In the genomic region with DNA sequence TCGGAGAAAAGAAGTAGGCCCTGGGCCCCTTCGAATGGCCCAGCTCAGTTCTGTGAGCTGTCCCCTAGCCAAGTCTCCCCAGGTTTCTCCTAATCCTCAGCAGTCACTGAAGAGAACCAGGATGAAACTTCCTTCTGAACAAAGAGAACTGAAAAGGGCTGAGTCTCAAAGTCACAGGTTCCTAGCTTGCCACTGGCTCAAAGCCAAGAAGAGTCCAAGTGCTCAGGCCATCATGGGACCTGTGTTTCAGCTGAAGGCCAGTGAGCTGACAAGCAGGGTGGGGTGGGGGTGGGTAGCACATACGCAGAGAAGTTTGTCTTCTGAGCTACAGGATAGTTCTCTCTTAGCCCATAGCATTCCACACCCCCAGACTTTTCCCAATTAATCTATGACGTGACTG, we compare ENCODE assay signal across 20 mouse cellular contexts. TPM values are rescaled to one million over a fixed set of nuclear protein-coding genes. Genes with fewer than 3 reads are reported as not detected.
DNase-seq lines count a peak whose midpoint lies in the region; ATAC-seq and TF ChIP-seq lines count a peak whose summit lies in the region.
"Had no signal": no experiment of that assay in that cellular context is flagged by ENCODE, and none has a peak within 500 bp of the region (broad histone marks: within the 10 kb centered on the region; RNA-seq: fewer than 3 reads in every experiment).

No protein-coding gene starts in this region.

- TF ChIP-seq CTCF in cerebellum, adult 2 months (IDR thresholded peaks at IDR 0.05; ENCODE audit: borderline replicate concordance, insufficient read depth, low read depth, low read length): no peak
- no peak for TF ChIP-seq CTCF in hindbrain, postnatal 0 days (IDR thresholded peaks at IDR 0.05; ENCODE audit: low read depth)

- H3K9me3 ChIP-seq in hindbrain, postnatal 0 days (ENCODE audit: low read length): no peaks in the 10 kb centered on the region
- H3K9me3 ChIP-seq in hindbrain, embryonic 14.5 days (ENCODE audit: control insufficient read depth, low read length): no peaks in the 10 kb centered on the region
- H3K9me3 ChIP-seq: forebrain, embryonic 13.5 days; hindbrain, embryonic 10.5 days; liver, embryonic 12.5 days; midbrain, embryonic 12.5 days; neural tube, embryonic 15.5 days had no signal

- WGBS in cerebellum, adult 2 months: 47% methylated on average over 4 of the region's 4 CpGs
- 64% methylated on average over 4 of the region's 4 CpGs for WGBS in hindbrain, postnatal 0 days
- 75% methylated on average over 4 of the region's 4 CpGs for WGBS in hindbrain, embryonic 14.5 days

- no peak overlapping the region for H3K4me2 ChIP-seq in hindbrain, postnatal 0 days (ENCODE audit: low read depth, low read length)
- no peak overlapping the region for H3K4me2 ChIP-seq in hindbrain, embryonic 14.5 days (replicated peaks)
- H3K4me2 ChIP-seq: forebrain, embryonic 13.5 days; liver, embryonic 12.5 days; midbrain, embryonic 12.5 days; neural tube, embryonic 15.5 days had no signal

- H3K36me3 ChIP-seq in hindbrain, postnatal 0 days (ENCODE audit: insufficient read depth, low read length): no peaks in the 10 kb centered on the region
- H3K36me3 ChIP-seq in hindbrain, embryonic 14.5 days (replicated peaks; ENCODE audit: control insufficient read depth, insufficient read depth): no peaks in the 10 kb centered on the region
- H3K36me3 ChIP-seq: hindbrain, embryonic 10.5 days; liver, embryonic 12.5 days; midbrain, embryonic 12.5 days; neural tube, embryonic 15.5 days had no signal

- H3K4me1 ChIP-seq in cerebellum, adult 2 months (ENCODE audit: control insufficient read depth, insufficient read depth, low read length): no peaks in the 10 kb centered on the region
- no peaks in the 10 kb centered on the region for H3K4me1 ChIP-seq in hindbrain, postnatal 0 days (ENCODE audit: insufficient read depth, low read length)
- H3K4me1 ChIP-seq in hindbrain, embryonic 14.5 days (replicated peaks; ENCODE audit: control insufficient read depth, insufficient read depth, low read length): no peaks in the 10 kb centered on the region
- H3K4me1 ChIP-seq: hindbrain, embryonic 10.5 days; midbrain, embryonic 12.5 days; neural tube, embryonic 15.5 days had no signal

- no peak overlapping the region for H3K9ac ChIP-seq in hindbrain, postnatal 0 days (replicated peaks; ENCODE audit: low read length)
- H3K9ac ChIP-seq in hindbrain, embryonic 14.5 days: no peak overlapping the region
- H3K9ac ChIP-seq: forebrain, embryonic 13.5 days; liver, embryonic 12.5 days; midbrain, embryonic 12.5 days; neural tube, embryonic 15.5 days had no signal

- ATAC-seq in hindbrain, postnatal 0 days: no peak
- no peak for ATAC-seq in hindbrain, embryonic 14.5 days (ENCODE audit: low FRiP score)
- ATAC-seq: forebrain, embryonic 13.5 days; intestine, postnatal 0 days; liver, embryonic 12.5 days had no signal

- TF ChIP-seq POLR2A in cerebellum, adult 2 months (IDR thresholded peaks at IDR 0.05; ENCODE audit: borderline replicate concordance, insufficient read depth, low read length): no peak

- DNase-seq in cerebellum, postnatal 10 days: peak; percentile 11 to 23
- no peak for DNase-seq in cerebellum, adult 2 months
- peak; percentile 18 for DNase-seq in hindbrain, postnatal 0 days (ENCODE audit: low spot score)
- no peak for DNase-seq in hindbrain, embryonic 14.5 days (ENCODE audit: low spot score)
- DNase-seq in R1 (ENCODE audit: low read depth, low spot score): peak; percentile 13
- DNase-seq in kidney, postnatal 10 days: peak; percentile 47
- DNase-seq in right cerebral cortex, postnatal 25 days: no peak
- no peak for DNase-seq in frontal cortex, adult 2 months (ENCODE audit: extremely low spot score in 1 of 2, low spot score in 1 of 2)
- DNase-seq: adrenal gland, adult 8-10 months; cerebellum, adult 8-10 months; gastrocnemius, adult 2 months; layer of hippocampus, postnatal 36 days; lung, adult 18-20 months had no signal

- H3K4me3 ChIP-seq in cerebellum, adult 2 months (replicated peaks; ENCODE audit: insufficient read depth, low read depth, low read length): no peak overlapping the region
- no peak overlapping the region for H3K4me3 ChIP-seq in hindbrain, postnatal 0 days (ENCODE audit: low read length)
- no peak overlapping the region for H3K4me3 ChIP-seq in hindbrain, embryonic 14.5 days (replicated peaks; ENCODE audit: low read length)
- H3K4me3 ChIP-seq: forebrain, embryonic 13.5 days; gastrocnemius, adult 2 months; hindbrain, embryonic 10.5 days; liver, embryonic 12.5 days; midbrain, embryonic 12.5 days; neural tube, embryonic 15.5 days had no signal

- no peaks in the 10 kb centered on the region for H3K27me3 ChIP-seq in cerebellum, adult 2 months (ENCODE audit: control insufficient read depth, insufficient read depth, low read length)
- no peaks in the 10 kb centered on the region for H3K27me3 ChIP-seq in hindbrain, postnatal 0 days (ENCODE audit: insufficient read depth, low read length)
- no peaks in the 10 kb centered on the region for H3K27me3 ChIP-seq in hindbrain, embryonic 14.5 days (ENCODE audit: control insufficient read depth, insufficient read depth, low read length)
- H3K27me3 ChIP-seq: forebrain, embryonic 13.5 days; liver, embryonic 12.5 days; midbrain, embryonic 12.5 days; neural tube, embryonic 15.5 days had no signal

- no peak overlapping the region for H3K27ac ChIP-seq in cerebellum, adult 2 months (ENCODE audit: insufficient read depth, low read length)
- H3K27ac ChIP-seq in hindbrain, postnatal 0 days: no peak overlapping the region
- no peak overlapping the region for H3K27ac ChIP-seq in hindbrain, embryonic 14.5 days
- H3K27ac ChIP-seq: forebrain, embryonic 13.5 days; gastrocnemius, adult 2 months; hindbrain, embryonic 10.5 days; liver, embryonic 12.5 days; midbrain, embryonic 12.5 days; neural tube, embryonic 15.5 days; stomach, postnatal 0 days had no signal

RNA-seq across cellular contexts. Expression of a gene that starts 36.3 kb away (rescaled TPM):
- 3.8 and 3.9 TPM in 2 replicates for polyA plus RNA-seq in cerebellum, adult 2 months (2012; rRNA removed)
- 3.1 and 3.2 TPM in 2 replicates for total RNA-seq in hindbrain, postnatal 0 days (2014; rRNA removed)
- 9.7 and 10.3 TPM in 2 replicates for polyA plus RNA-seq in hindbrain, postnatal 0 days (2015; fragmentation: Nextera tagmentation; extraction: Ambion mirVana)
- 10.0 and 10.9 TPM in 2 replicates for polyA plus RNA-seq in hindbrain, embryonic 14.5 days (2014; fragmentation: Nextera tagmentation; extraction: Ambion mirVana)
- 8.3 and 11.5 TPM in 2 replicates for polyA plus RNA-seq in frontal cortex, adult 2 months (2012; rRNA removed)

Comparison
In these comparisons a context has a peak if more than half of its experiments do, and no peak if none do; other contexts are left out.
1. DNase-seq: peak in cerebellum, postnatal 10 days (2 of 2), hindbrain, postnatal 0 days (single experiment), R1 (single experiment) and kidney, postnatal 10 days (single experiment); none in cerebellum, adult 2 months (0 of 2), hindbrain, embryonic 14.5 days (single experiment), right cerebral cortex, postnatal 25 days (single experiment) and frontal cortex, adult 2 months (0 of 2).